ENCODE assay signal across 10 mouse cellular contexts in genomic region chr17:25656826-25657189, GRCm38 (mm10).
DNase-seq lines count a peak whose midpoint lies in the region; ATAC-seq lines count a peak whose summit lies in the region.
"Had no signal": no experiment of that assay in that cellular context is flagged by ENCODE, and none has a peak within 500 bp of the region (broad histone marks: within the 10 kb centered on the region; RNA-seq: fewer than 3 reads in every experiment).

No protein-coding gene starts in this region.

- no peak for ATAC-seq in forebrain, embryonic 13.5 days
- ATAC-seq in forebrain, embryonic 16.5 days = no peak
- no peak for ATAC-seq in midbrain, embryonic 16.5 days
- peak; percentile 71 for ATAC-seq in intestine, embryonic 15.5 days
- peak; percentile 64; the same call in 1 of the 2 replicates for ATAC-seq in stomach, embryonic 15.5 days (ENCODE audit: insufficient read depth, low FRiP score, low read depth)

- H3K4me1 ChIP-seq in forebrain, embryonic 13.5 days = peaks cover 15% of the 10 kb centered on the region; the same call in 1 of the 2 replicates
- H3K4me1 ChIP-seq in forebrain, embryonic 16.5 days (replicated peaks; ENCODE audit: control insufficient read depth, insufficient read depth, low read length) = no peaks in the 10 kb centered on the region
- H3K4me1 ChIP-seq in midbrain, embryonic 10.5 days = peaks cover 11% of the 10 kb centered on the region
- no peaks in the 10 kb centered on the region for H3K4me1 ChIP-seq in midbrain, embryonic 16.5 days (ENCODE audit: control insufficient read depth, insufficient read depth, low read length)
- H3K4me1 ChIP-seq in intestine, embryonic 15.5 days (replicated peaks) = peaks cover 15% of the 10 kb centered on the region
- peaks cover 15% of the 10 kb centered on the region for H3K4me1 ChIP-seq in stomach, embryonic 15.5 days

- no peaks in the 10 kb centered on the region for H3K9me3 ChIP-seq in forebrain, embryonic 13.5 days (replicated peaks)
- no peaks in the 10 kb centered on the region for H3K9me3 ChIP-seq in forebrain, embryonic 16.5 days (ENCODE audit: control insufficient read depth, low read length)
- no peaks in the 10 kb centered on the region for H3K9me3 ChIP-seq in midbrain, embryonic 10.5 days (replicated peaks)
- no peaks in the 10 kb centered on the region for H3K9me3 ChIP-seq in midbrain, embryonic 16.5 days (replicated peaks; ENCODE audit: control insufficient read depth, low read length, poor library complexity, severe bottlenecking)
- no peaks in the 10 kb centered on the region for H3K9me3 ChIP-seq in intestine, embryonic 15.5 days
- no peaks in the 10 kb centered on the region for H3K9me3 ChIP-seq in stomach, embryonic 15.5 days

- 0 out of 2 replicates have a peak overlapping the region, but pooled peaks have one; percentile 30 for H3K9ac ChIP-seq in forebrain, embryonic 13.5 days
- H3K9ac ChIP-seq in forebrain, embryonic 16.5 days (replicated peaks; ENCODE audit: low read depth, low read length) = no peak overlapping the region
- H3K9ac ChIP-seq in midbrain, embryonic 16.5 days (ENCODE audit: low read depth, low read length) = no peak overlapping the region
- no peak overlapping the region for H3K9ac ChIP-seq in intestine, embryonic 15.5 days
- H3K9ac ChIP-seq in stomach, embryonic 15.5 days = no peak overlapping the region

- intact Hi-C loops in left cerebral cortex, postnatal 10 days (cut with DNase I) = no loop called here

- WGBS in forebrain, embryonic 13.5 days = 64% methylated on average over 3 of the region's 3 CpGs
- WGBS in forebrain, embryonic 16.5 days = 68% methylated on average over 3 of the region's 3 CpGs
- 64% methylated on average over 3 of the region's 3 CpGs for WGBS in midbrain, embryonic 10.5 days
- WGBS in midbrain, embryonic 16.5 days = 52% methylated on average over 3 of the region's 3 CpGs
- 11% methylated on average over 3 of the region's 3 CpGs for WGBS in intestine, embryonic 15.5 days
- 9% methylated on average over 3 of the region's 3 CpGs for WGBS in stomach, embryonic 15.5 days

- no peak overlapping the region for H3K27ac ChIP-seq in forebrain, embryonic 13.5 days
- no peak overlapping the region for H3K27ac ChIP-seq in forebrain, embryonic 16.5 days (ENCODE audit: low read length)
- H3K27ac ChIP-seq in midbrain, embryonic 10.5 days (replicated peaks) = peak overlapping the region; percentile 2; the same call in 1 of the 2 replicates
- no peak overlapping the region for H3K27ac ChIP-seq in midbrain, embryonic 16.5 days (ENCODE audit: low read length)
- peak overlapping the region; percentile 23 for H3K27ac ChIP-seq in intestine, embryonic 15.5 days
- H3K27ac ChIP-seq in stomach, embryonic 15.5 days = peak overlapping the region; percentile 75

- H3K4me3 ChIP-seq in forebrain, embryonic 13.5 days = no peak overlapping the region
- H3K4me3 ChIP-seq in forebrain, embryonic 16.5 days (replicated peaks; ENCODE audit: low read length) = no peak overlapping the region
- H3K4me3 ChIP-seq in midbrain, embryonic 10.5 days = no peak overlapping the region
- no peak overlapping the region for H3K4me3 ChIP-seq in midbrain, embryonic 16.5 days (ENCODE audit: low read depth, low read length)
- H3K4me3 ChIP-seq in intestine, embryonic 15.5 days (replicated peaks) = no peak overlapping the region
- H3K4me3 ChIP-seq in stomach, embryonic 15.5 days (replicated peaks) = no peak overlapping the region

- no peak overlapping the region for H3K4me2 ChIP-seq in forebrain, embryonic 13.5 days
- H3K4me2 ChIP-seq in forebrain, embryonic 16.5 days (ENCODE audit: low read length) = no peak overlapping the region
- no peak overlapping the region for H3K4me2 ChIP-seq in midbrain, embryonic 16.5 days (ENCODE audit: low read length)
- no peak overlapping the region for H3K4me2 ChIP-seq in intestine, embryonic 15.5 days (replicated peaks)
- H3K4me2 ChIP-seq in stomach, embryonic 15.5 days = no peak overlapping the region

- H3K27me3 ChIP-seq in forebrain, embryonic 13.5 days = no peaks in the 10 kb centered on the region
- no peaks in the 10 kb centered on the region for H3K27me3 ChIP-seq in forebrain, embryonic 16.5 days (replicated peaks; ENCODE audit: control insufficient read depth, insufficient read depth, low read length)
- no peaks in the 10 kb centered on the region for H3K27me3 ChIP-seq in midbrain, embryonic 10.5 days (ENCODE audit: low read depth, poor library complexity, severe bottlenecking)
- H3K27me3 ChIP-seq in midbrain, embryonic 16.5 days (ENCODE audit: control insufficient read depth, insufficient read depth, low read depth, low read length) = no peaks in the 10 kb centered on the region
- no peaks in the 10 kb centered on the region for H3K27me3 ChIP-seq in intestine, embryonic 15.5 days (replicated peaks)
- H3K27me3 ChIP-seq in stomach, embryonic 15.5 days (replicated peaks) = no peaks in the 10 kb centered on the region

- no peak for DNase-seq in midbrain, embryonic 10.5 days (ENCODE audit: low spot score)
- no peak for DNase-seq in left cerebral cortex, postnatal 10 days (ENCODE audit: extremely low spot score in 1 of 2, low spot score in 2 of 2)
- DNase-seq in testis, postnatal 14 days (ENCODE audit: low spot score) = no peak
- DNase-seq: gastrocnemius, postnatal 36 days; kidney, adult 2 months had no signal

- H3K36me3 ChIP-seq in forebrain, embryonic 13.5 days (ENCODE audit: poor library complexity, severe bottlenecking) = peaks cover 23% of the 10 kb centered on the region; the same call in 1 of the 2 replicates
- no peaks in the 10 kb centered on the region for H3K36me3 ChIP-seq in forebrain, embryonic 16.5 days (ENCODE audit: control insufficient read depth, insufficient read depth)
- H3K36me3 ChIP-seq in midbrain, embryonic 10.5 days = peaks cover 40% of the 10 kb centered on the region
- H3K36me3 ChIP-seq in midbrain, embryonic 16.5 days (ENCODE audit: control insufficient read depth, insufficient read depth, low read length) = no peaks in the 10 kb centered on the region
- H3K36me3 ChIP-seq in intestine, embryonic 15.5 days = no peaks in the 10 kb centered on the region
- H3K36me3 ChIP-seq in stomach, embryonic 15.5 days = no peaks in the 10 kb centered on the region

Comparison
In these comparisons a context has a peak if more than half of its experiments do, and no peak if none do; other contexts are left out.
1. H3K27ac ChIP-seq: peak in midbrain, embryonic 10.5 days (single experiment), intestine, embryonic 15.5 days (single experiment) and stomach, embryonic 15.5 days (single experiment); none in forebrain, embryonic 13.5 days (single experiment), forebrain, embryonic 16.5 days (single experiment) and midbrain, embryonic 16.5 days (single experiment).
2. ATAC-seq: peak in intestine, embryonic 15.5 days (single experiment) and stomach, embryonic 15.5 days (single experiment); none in forebrain, embryonic 13.5 days (single experiment), forebrain, embryonic 16.5 days (single experiment) and midbrain, embryonic 16.5 days (single experiment).